Mouse (Mus musculus): ENCODE measurements around the gene Irx1. TPM values are rescaled to one million over a fixed set of nuclear protein-coding genes. Genes with fewer than 3 reads are reported as not detected.

Irx1 gene
- polyA plus RNA-seq, 1 experiment from 2014 or later, result not detected

GRCm38 (mm10) chr13:71951966-71952365 is 11.6 kb downstream of the Irx1 start:
- no peak overlapping the region for H3K9ac ChIP-seq (ENCODE audit: low read depth, low read length)
- H3K27me3 ChIP-seq (replicated peaks; ENCODE audit: control insufficient read depth, insufficient read depth, low read length), result peaks cover 15% of the 10 kb centered on the region
- ATAC-seq, result no peak
- H3K36me3 ChIP-seq (ENCODE audit: control insufficient read depth, insufficient read depth, low read length), result no peaks in the 10 kb centered on the region
- no peak overlapping the region for H3K4me3 ChIP-seq (ENCODE audit: low read length)
- H3K4me2 ChIP-seq (ENCODE audit: low read depth, low read length), result no peak overlapping the region
- no peak overlapping the region for H3K27ac ChIP-seq (ENCODE audit: low read length)
- H3K9me3 ChIP-seq (ENCODE audit: control insufficient read depth, low read length), result no peaks in the 10 kb centered on the region
- no peaks in the 10 kb centered on the region for H3K4me1 ChIP-seq (ENCODE audit: control insufficient read depth, insufficient read depth, low read length)
- 18% methylated on average over 11 of the region's 11 CpGs for WGBS

DNA sequence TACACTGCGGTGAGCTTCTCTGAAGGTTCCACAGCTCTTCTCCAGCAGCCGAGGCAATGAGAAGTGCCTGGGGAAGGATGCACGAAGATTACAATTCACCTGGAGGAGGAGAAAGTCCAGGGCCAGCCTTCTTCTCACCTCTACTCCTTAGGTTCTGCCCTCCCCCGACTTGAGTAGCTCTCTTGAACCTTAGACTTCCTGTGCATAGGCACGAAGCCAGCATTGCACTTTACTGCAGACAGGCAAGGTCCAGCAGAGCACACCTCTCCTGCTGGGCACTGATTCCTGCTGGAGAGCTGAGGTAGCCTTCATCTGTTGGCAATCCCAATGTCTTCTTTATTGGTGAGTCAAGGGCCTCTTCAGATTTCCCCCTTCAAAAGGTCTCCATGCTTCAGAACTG is 13.7 kb downstream of the Irx1 start:
- WGBS, result 56% methylated on average over 5 of the region's 5 CpGs

DNA sequence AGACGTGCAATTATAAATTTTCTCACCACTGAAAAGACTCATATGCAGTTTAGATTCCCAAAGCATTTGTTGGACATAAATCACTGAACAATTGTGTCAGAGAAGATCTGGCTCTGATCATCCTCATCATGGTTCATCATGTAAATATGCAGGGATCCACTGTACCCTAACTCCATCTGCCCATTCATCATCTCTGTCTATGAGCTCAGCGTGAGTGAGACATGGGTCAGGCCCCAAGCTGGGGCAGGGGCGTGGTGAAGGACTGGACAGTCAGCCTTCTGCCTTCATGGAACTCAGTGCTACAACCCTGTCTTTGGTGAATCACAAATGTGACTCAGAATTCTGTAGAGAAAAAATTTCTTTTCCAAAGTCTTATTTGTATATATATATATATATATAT is 53.2 kb downstream of the Irx1 start:
- 77% methylated on average over 3 of the region's 3 CpGs for WGBS
- H3K27me3 ChIP-seq (replicated peaks; ENCODE audit: control insufficient read depth, insufficient read depth, low read length), result no peaks in the 10 kb centered on the region

More for the DNA sequence above, 13.7 kb downstream of the Irx1 start:
- H3K4me1 ChIP-seq (ENCODE audit: control insufficient read depth, insufficient read depth, low read length), result no peaks in the 10 kb centered on the region
- no peaks in the 10 kb centered on the region for H3K9me3 ChIP-seq (ENCODE audit: control insufficient read depth, low read length)
- peaks cover 3% of the 10 kb centered on the region; the same call in 1 of the 2 replicates for H3K27me3 ChIP-seq (replicated peaks; ENCODE audit: control insufficient read depth, insufficient read depth, low read length)
- no peak for ATAC-seq
- no peaks in the 10 kb centered on the region for H3K36me3 ChIP-seq (ENCODE audit: control insufficient read depth, insufficient read depth, low read length)
- H3K9ac ChIP-seq (ENCODE audit: low read depth, low read length), result no peak overlapping the region
- H3K4me3 ChIP-seq (ENCODE audit: low read length), result no peak overlapping the region
- no peak overlapping the region for H3K27ac ChIP-seq (ENCODE audit: low read length)
- no peak overlapping the region for H3K4me2 ChIP-seq (ENCODE audit: low read depth, low read length)

More for the DNA sequence above, 53.2 kb downstream of the Irx1 start:
- Histone ChIP-seq H3K36me3 (ENCODE audit: control insufficient read depth, insufficient read depth, low read length) (no peaks in the 10 kb centered on the region), H3K4me2 (ENCODE audit: low read depth, low read length) (no peak overlapping the region), H3K9me3 (ENCODE audit: control insufficient read depth, low read length) (no peaks in the 10 kb centered on the region), H3K27ac (ENCODE audit: low read length) (no peak overlapping the region), H3K4me1 (ENCODE audit: control insufficient read depth, insufficient read depth, low read length) (no peaks in the 10 kb centered on the region), H3K9ac (ENCODE audit: low read depth, low read length) (no peak overlapping the region), H3K4me3 (ENCODE audit: low read length) (no peak overlapping the region)
- ATAC-seq, result no peak

Measured in intestine, embryonic 16.5 days (tissue).